Mouse (Mus musculus) liver, postnatal 0 days (tissue): Measurements from ENCODE around the gene Wdsub1. TPM values are rescaled to one million over a fixed set of nuclear protein-coding genes. Genes with fewer than 3 reads are reported as not detected.

Source experiments
- ATAC-seq: fragments of 200-750 bp; cut with Nextera tagmentation; 2 replicates; pipeline ENCODE4 v1.8.0; 2017; ENCODE audit warnings: mild to moderate bottlenecking, moderate library complexity
- DNase-seq: peaks from one replicate; pipeline ENCODE4 v3.0.0-alpha.2; 2016
- H3K27ac ChIP-seq: fragments of 300-500 bp; sonication (generic); 2 replicates; pipeline ENCODE4 v1.5.1; 2014; ENCODE audit warnings: antibody characterized with exemption, moderate library complexity, mild to moderate bottlenecking, low read depth
- H3K27me3 ChIP-seq: fragments of 300-500 bp; sonication (generic); 2 replicates; pipeline ENCODE4 v1.6.1; 2014; ENCODE audit warnings: low read length, control low read depth, mixed read lengths; ENCODE audit not compliant: insufficient read depth
- H3K36me3 ChIP-seq: fragments of 300-500 bp; sonication (generic); replicated peaks from 2 replicates; pipeline ENCODE4 v1.6.1; 2014; ENCODE audit warnings: mild to moderate bottlenecking, control low read depth, low read length, moderate library complexity, mixed read lengths; ENCODE audit not compliant: insufficient read depth
- H3K4me1 ChIP-seq: fragments of 300-500 bp; sonication (generic); 2 replicates; pipeline ENCODE4 v1.6.1; 2014; ENCODE audit warnings: antibody characterized with exemption, mild to moderate bottlenecking, control low read depth; ENCODE audit not compliant: insufficient read depth
- H3K4me2 ChIP-seq: fragments of 300-500 bp; sonication (generic); 2 replicates; pipeline ENCODE4 v1.6.1; 2014; ENCODE audit warnings: low read depth, mild to moderate bottlenecking, low read length, moderate library complexity, mixed read lengths
- H3K4me3 ChIP-seq: fragments of 300-500 bp; sonication (generic); 2 replicates; pipeline ENCODE4 v1.5.1; 2014; ENCODE audit warnings: low read depth, low read length
- H3K9ac ChIP-seq: fragments of 300-500 bp; sonication (generic); replicated peaks from 2 replicates; pipeline ENCODE4 v1.6.1; 2014; ENCODE audit warnings: mild to moderate bottlenecking, moderate library complexity
- H3K9me3 ChIP-seq: fragments of 300-500 bp; sonication (generic); 2 replicates; pipeline ENCODE4 v1.6.1; 2016; ENCODE audit warnings: mild to moderate bottlenecking, control low read depth, low read length, mixed read lengths
- CTCF ChIP-seq: sonication (generic); IDR thresholded peaks from 2 replicates; pipeline ENCODE4 v1.5.1; 2016; ENCODE audit warnings: antibody characterized with exemption, low read depth
- EP300 ChIP-seq: IDR thresholded peaks from 2 replicates; pipeline ENCODE4 v1.6.1; 2016; ENCODE audit warnings: antibody characterized with exemption, low read depth, mild to moderate bottlenecking
- WGBS: fragments of 180-500 bp; shearing (Covaris S2); extraction: QIAGEN DNeasy Blood & Tissue Kit; methylation state at CpG from one replicate; pipeline ENCODE4 v1.1.7; 2014; ENCODE audit not compliant: insufficient replicate concordance; 5-methylcytosine and 5-hydroxymethylcytosine counted together
- polyA plus RNA-seq: library from polyadenylated mRNA; unstranded; fragments of >200 nt; fragmentation: Nextera tagmentation; extraction: Ambion mirVana; gene quantifications from 2 replicates; pipeline ENCODE4 v1.2.1, GENCODE M21; 2015

Wdsub1 gene
- polyA plus RNA-seq, 1 experiment from 2014 or later = 8.3 TPM

- no peak for DNase-seq
- H3K27me3 ChIP-seq = no peaks in the 10 kb centered on the region
- H3K36me3 ChIP-seq = peaks cover 8% of the 10 kb centered on the region; the same call in 1 of the 2 replicates
- H3K9me3 ChIP-seq = no peaks in the 10 kb centered on the region
- no peak overlapping the region for H3K27ac ChIP-seq
- H3K9ac ChIP-seq = no peak overlapping the region
- no peak overlapping the region for H3K4me3 ChIP-seq
- 77% methylated on average over 7 of the region's 7 CpGs for WGBS
- TF ChIP-seq CTCF = no peak
- TF ChIP-seq EP300 = no peak
- H3K4me2 ChIP-seq = no peak overlapping the region
- H3K4me1 ChIP-seq = no peaks in the 10 kb centered on the region
- no peak for ATAC-seq
Observed at GRCm38 (mm10) chr2:59810039-59810438, 72.4 kb downstream of the Wdsub1 start.

- 51% methylated on average over 4 of the region's 4 CpGs for WGBS
- Histone ChIP-seq H3K9ac (no peak overlapping the region), H3K4me2 (no peak overlapping the region), H3K27ac (no peak overlapping the region), H3K27me3 (no peaks in the 10 kb centered on the region), H3K4me3 (no peak overlapping the region), H3K36me3 (peaks cover 8% of the 10 kb centered on the region; the same call in 1 of the 2 replicates), H3K4me1 (no peaks in the 10 kb centered on the region), H3K9me3 (no peaks in the 10 kb centered on the region)
- no peak for ATAC-seq
- DNase-seq = no peak
- TF ChIP-seq EP300 = no peak
- TF ChIP-seq CTCF = no peak
Observed at GRCm38 (mm10) chr2:59808608-59809007, 73.8 kb downstream of the Wdsub1 start.

- DNase-seq = no peak
- H3K27me3 ChIP-seq = no peaks in the 10 kb centered on the region
- no peaks in the 10 kb centered on the region for H3K9me3 ChIP-seq
- H3K4me1 ChIP-seq = 0 out of 2 replicates have a peak, but pooled peaks cover 3% of the 10 kb centered on the region
- no peak overlapping the region for H3K4me2 ChIP-seq
- no peak for ATAC-seq
- TF ChIP-seq CTCF (no peak), EP300 (no peak)
- H3K36me3 ChIP-seq = peaks cover 8% of the 10 kb centered on the region; the same call in 1 of the 2 replicates
- H3K4me3 ChIP-seq = no peak overlapping the region
- no peak overlapping the region for H3K27ac ChIP-seq
- H3K9ac ChIP-seq = no peak overlapping the region
- WGBS = 68% methylated on average over 6 of the region's 6 CpGs
Observed at GRCm38 (mm10) chr2:59806038-59806437, 76.4 kb downstream of the Wdsub1 start.

- Histone ChIP-seq H3K9me3 (no peaks in the 10 kb centered on the region), H3K4me3 (no peak overlapping the region), H3K36me3 (peaks cover 11% of the 10 kb centered on the region), H3K4me1 (0 out of 2 replicates have a peak, but pooled peaks cover 3% of the 10 kb centered on the region), H3K27me3 (no peaks in the 10 kb centered on the region), H3K4me2 (no peak overlapping the region), H3K27ac (no peak overlapping the region), H3K9ac (no peak overlapping the region)
- DNase-seq (no peak), ATAC-seq (no peak)
- TF ChIP-seq CTCF (no peak), EP300 (no peak)
- 69% methylated on average over 2 of the region's 2 CpGs for WGBS
Observed at GRCm38 (mm10) chr2:59805595-59805994, 76.8 kb downstream of the Wdsub1 start.

- 0 out of 2 replicates have a peak, but pooled peaks cover 3% of the 10 kb centered on the region for H3K4me1 ChIP-seq
- no peak overlapping the region for H3K4me2 ChIP-seq
- no peaks in the 10 kb centered on the region for H3K9me3 ChIP-seq
- peaks cover 13% of the 10 kb centered on the region for H3K36me3 ChIP-seq
- no peak overlapping the region for H3K27ac ChIP-seq
- no peak overlapping the region for H3K9ac ChIP-seq
- DNase-seq = no peak
- H3K27me3 ChIP-seq = no peaks in the 10 kb centered on the region
- TF ChIP-seq CTCF (no peak), EP300 (no peak)
- no peak overlapping the region for H3K4me3 ChIP-seq
- no peak for ATAC-seq
- WGBS = 58% methylated on average over 8 of the region's 8 CpGs
Observed at GRCm38 (mm10) chr2:59802722-59803387, 79.5 kb downstream of the Wdsub1 start.
